Mouse (Mus musculus) embryonic fibroblast, embryonic 13.5 days (primary cell): ENCODE data around the gene Paics. TPM values are rescaled to one million over a fixed set of nuclear protein-coding genes. Genes with fewer than 3 reads are reported as not detected.

Experiments used
- H3K27ac ChIP-seq: 2 replicates; pipeline ENCODE4 v1.5.1; 2012; ENCODE audit warnings: low read length, control low read depth, inconsistent platforms; ENCODE audit not compliant: insufficient read depth
- H3K4me1 ChIP-seq: 2 replicates; pipeline ENCODE4 v1.6.1; 2011; ENCODE audit warnings: low read length; ENCODE audit not compliant: control insufficient read depth, insufficient read depth
- H3K4me3 ChIP-seq: 2 replicates; pipeline ENCODE4 v1.5.1; 2011; ENCODE audit warnings: mild to moderate bottlenecking, control low read depth, low read length; ENCODE audit not compliant: insufficient read depth
- CTCF ChIP-seq: IDR thresholded peaks from 2 replicates; pipeline ENCODE4 v1.5.1; 2011; ENCODE audit warnings: mild to moderate bottlenecking, control low read depth, low read length, moderate library complexity, borderline replicate concordance; ENCODE audit not compliant: insufficient read depth
- POLR2A ChIP-seq: IDR thresholded peaks from 2 replicates; pipeline ENCODE4 v1.6.1; 2011; ENCODE audit warnings: low read depth, mild to moderate bottlenecking, control low read depth, low read length, moderate library complexity
- polyA plus RNA-seq: library from polyadenylated mRNA; stranded (reverse); fragments of >200 nt; gene quantifications from 2 replicates; pipeline ENCODE4 v1.2.4, GENCODE M21; 2011; ENCODE audit warnings: low read depth; ENCODE audit not compliant: missing spikeins, insufficient read length

Paics gene
- polyA plus RNA-seq, 1 experiment = 173 TPM

- no peaks in the 10 kb centered on the region for H3K4me1 ChIP-seq
- no peak overlapping the region for H3K27ac ChIP-seq
- no peak for TF ChIP-seq CTCF
- TF ChIP-seq POLR2A = no peak
- no peak overlapping the region for H3K4me3 ChIP-seq
Measured at GRCm38 (mm10) chr5:77010352-77010751, 59.2 kb downstream of the Paics start.

GRCm38 (mm10) chr5:77011082-77011481 is 60.0 kb downstream of the Paics start:
- no peak overlapping the region for H3K27ac ChIP-seq
- TF ChIP-seq POLR2A (no peak), CTCF (no peak)
- H3K4me1 ChIP-seq = no peaks in the 10 kb centered on the region

GRCm38 (mm10) chr5:77013171-77013570 is 62.1 kb downstream of the Paics start:
- TF ChIP-seq POLR2A (no peak), CTCF (no peak)
- no peak overlapping the region for H3K4me3 ChIP-seq
- H3K4me1 ChIP-seq = no peaks in the 10 kb centered on the region

More at GRCm38 (mm10) chr5:77011082-77011481, 60.0 kb downstream of the Paics start:
- H3K4me3 ChIP-seq = no peak overlapping the region

GRCm38 (mm10) chr5:77015544-77016482 is 64.7 kb downstream of the Paics start, which contains the start of gene Thegl:
Gene Thegl, plus strand, starts transcription at chr5:77016023.
- Histone ChIP-seq H3K4me1 (no peaks in the 10 kb centered on the region), H3K4me3 (peak within 1 kb of the TSS; percentile 29), H3K27ac (no peak within 1 kb of the TSS)
- TF ChIP-seq CTCF = no peak
- no peak for TF ChIP-seq POLR2A

More at GRCm38 (mm10) chr5:77013171-77013570, 62.1 kb downstream of the Paics start:
- H3K27ac ChIP-seq = no peak overlapping the region

Other genes starting within 250 kb of the Paics start
- gene Aasdh, start 45.8 kb upstream of the Paics start, polyA plus RNA-seq = 18.0 and 20.2 TPM in 2 replicates
- 17.0 and 20.2 TPM in 2 replicates for gene Ppat, start 271 bp downstream of the Paics start, polyA plus RNA-seq
- gene Srp72, start 23.4 kb downstream of the Paics start, polyA plus RNA-seq = 192 and 197 TPM in 2 replicates
- not detected in 2 replicates for gene Arl9, start 52.7 kb downstream of the Paics start, polyA plus RNA-seq
- not detected in 2 replicates for gene Thegl, start 64.7 kb downstream of the Paics start, polyA plus RNA-seq
- 3.4 and 6.3 TPM in 2 replicates for gene Hopx, start 163.8 kb downstream of the Paics start, polyA plus RNA-seq